Mouse (Mus musculus): ENCODE data around the gene B4galnt2. TPM values are rescaled to one million over a fixed set of nuclear protein-coding genes. Genes with fewer than 3 reads are reported as not detected.
A peak's percentile ranks its signal among the peaks of the same experiment; 100 is the strongest.
"Not testable (repeated sequence)": the region's sequence is repeated elsewhere in the genome, so short reads cannot be mapped to it uniquely, and the experiment has no call there.

The B4galnt2 gene
- polyA plus RNA-seq, 1 experiment: not detected

DNA sequence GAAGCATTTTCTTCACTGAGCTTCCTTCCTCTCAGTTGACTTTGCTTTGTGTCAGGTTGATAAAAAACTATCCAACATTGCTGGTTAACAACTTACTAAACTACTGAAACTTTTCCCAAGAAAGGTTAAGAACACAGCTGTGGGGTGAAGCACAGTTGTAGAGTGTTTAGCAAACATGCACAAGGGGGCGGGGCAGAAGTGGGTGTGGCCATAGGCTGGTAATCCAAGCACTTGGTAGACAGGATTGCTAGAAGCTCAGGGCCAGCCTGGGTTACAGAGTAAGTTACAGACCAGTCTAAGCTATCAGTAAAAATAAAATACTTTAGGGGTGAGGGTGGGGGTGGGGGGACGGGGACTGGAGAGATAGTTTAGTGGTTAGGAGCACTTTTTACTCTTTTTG lies 10.4 kb downstream of the B4galnt2 start:
- DNase-seq (ENCODE audit: extremely low spot score in 1 of 2, low spot score in 1 of 2): no peak

- no peak for DNase-seq (ENCODE audit: extremely low spot score in 1 of 2, low spot score in 1 of 2)
These were observed 18.1 kb downstream of the B4galnt2 start for GRCm38 (mm10) chr11:95896446-95897179.

GRCm38 (mm10) chr11:95890462-95891051 lies 24.1 kb downstream of the B4galnt2 start:
- DNase-seq (ENCODE audit: extremely low spot score in 1 of 2, low spot score in 1 of 2): no peak

- not testable (repeated sequence) for DNase-seq (ENCODE audit: extremely low spot score in 1 of 2, low spot score in 1 of 2)
These were observed 34.8 kb downstream of the B4galnt2 start for GRCm38 (mm10) chr11:95879861-95880260.

GRCm38 (mm10) chr11:95876296-95876695 lies 38.4 kb downstream of the B4galnt2 start:
- DNase-seq (ENCODE audit: extremely low spot score in 1 of 2, low spot score in 1 of 2): peak in 1 of 2 experiments; percentile 65

DNA sequence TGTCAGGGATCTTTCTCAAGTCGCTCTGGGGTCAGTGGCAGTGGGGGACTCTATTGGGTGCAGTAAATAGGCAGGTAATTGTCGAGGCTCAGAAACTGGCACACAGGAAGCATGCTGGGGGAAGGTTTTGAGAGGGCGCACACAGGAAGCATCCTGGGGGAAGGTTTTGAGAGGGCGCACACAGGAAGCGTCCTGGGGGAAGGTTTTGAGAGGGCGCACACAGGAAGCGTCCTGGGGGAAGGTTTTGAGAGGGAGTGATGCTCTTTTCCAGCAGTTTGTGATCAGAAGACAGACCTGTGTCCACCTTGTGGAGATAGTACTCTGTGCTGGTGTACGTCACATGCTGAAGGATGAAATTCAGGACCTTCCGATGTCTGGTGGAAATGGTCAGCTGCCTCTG lies 38.9 kb downstream of the B4galnt2 start:
- no peak for DNase-seq (ENCODE audit: extremely low spot score in 1 of 2, low spot score in 1 of 2)

DNA sequence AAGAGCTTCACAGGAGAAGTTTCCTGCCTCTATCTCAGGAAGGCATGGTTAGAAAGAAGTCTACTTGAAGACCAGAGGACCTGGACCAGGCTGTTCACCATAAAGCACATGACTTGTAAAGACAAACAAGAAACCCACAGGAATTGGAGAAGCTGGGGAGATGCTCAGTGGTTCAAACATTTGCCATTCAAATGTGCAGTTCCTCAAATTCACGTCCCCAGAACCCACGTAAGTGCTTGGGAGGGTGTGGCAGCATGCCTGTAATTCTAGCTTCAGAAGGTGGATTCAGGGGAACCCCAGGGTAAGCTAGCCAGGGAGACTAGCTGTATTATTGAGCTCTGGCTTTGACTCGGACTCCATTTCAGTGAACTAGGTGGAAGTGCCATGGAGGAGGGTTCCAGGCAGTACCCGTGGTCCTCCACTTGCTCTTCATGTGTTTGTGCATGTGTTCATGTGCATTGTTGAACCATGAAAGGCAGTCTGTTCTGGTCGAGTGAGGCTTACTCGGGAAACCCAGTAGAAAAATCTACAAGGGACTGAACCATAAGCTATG lies 44.7 kb downstream of the B4galnt2 start:
- no peak for DNase-seq (ENCODE audit: extremely low spot score in 1 of 2, low spot score in 1 of 2)

DNA sequence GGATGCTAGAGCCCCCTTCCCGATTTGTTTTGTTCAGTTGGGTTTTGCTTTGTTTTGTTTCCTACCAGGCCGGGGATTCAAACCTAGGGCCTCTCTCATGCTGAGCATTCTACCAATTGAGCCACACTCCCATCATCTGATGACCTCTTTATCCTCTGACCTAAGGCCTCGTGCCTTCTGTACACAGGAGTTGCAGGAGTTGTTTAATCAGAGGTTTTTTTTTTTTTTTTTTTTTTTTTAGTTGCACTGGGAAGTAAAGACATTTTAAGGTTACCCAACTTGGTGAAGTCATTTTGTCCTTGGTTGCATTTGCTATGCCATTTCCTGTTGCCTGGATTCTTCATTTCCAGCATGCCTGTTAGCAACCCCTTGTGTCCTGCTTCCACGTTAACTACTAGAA lies 45.2 kb downstream of the B4galnt2 start:
- DNase-seq (ENCODE audit: extremely low spot score in 1 of 2, low spot score in 1 of 2): no peak

GRCm38 (mm10) chr11:95861397-95861796 lies 53.3 kb downstream of the B4galnt2 start:
- DNase-seq (ENCODE audit: extremely low spot score in 1 of 2, low spot score in 1 of 2): no peak

DNA sequence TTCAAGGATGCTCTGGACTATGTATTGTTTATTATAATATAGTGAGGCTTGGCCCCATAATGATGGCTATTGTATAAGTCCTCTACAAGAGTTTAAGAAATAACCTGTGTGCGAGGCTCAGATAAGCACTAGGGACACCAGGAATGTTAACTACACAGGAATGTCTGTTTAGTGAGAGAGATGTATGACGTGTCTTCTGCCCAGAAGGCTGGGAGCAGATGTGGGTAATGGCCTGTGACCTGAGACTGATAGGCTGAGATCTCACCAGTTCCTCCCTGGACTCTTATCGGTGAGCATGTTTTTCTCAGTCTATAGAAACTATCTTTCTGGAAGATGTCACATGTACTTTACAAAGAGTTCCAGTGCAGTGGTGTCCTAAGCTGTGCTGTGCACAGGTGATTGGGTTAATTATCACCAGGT lies 54.6 kb downstream of the B4galnt2 start:
- no peak for DNase-seq (ENCODE audit: extremely low spot score in 1 of 2, low spot score in 1 of 2)

DNA sequence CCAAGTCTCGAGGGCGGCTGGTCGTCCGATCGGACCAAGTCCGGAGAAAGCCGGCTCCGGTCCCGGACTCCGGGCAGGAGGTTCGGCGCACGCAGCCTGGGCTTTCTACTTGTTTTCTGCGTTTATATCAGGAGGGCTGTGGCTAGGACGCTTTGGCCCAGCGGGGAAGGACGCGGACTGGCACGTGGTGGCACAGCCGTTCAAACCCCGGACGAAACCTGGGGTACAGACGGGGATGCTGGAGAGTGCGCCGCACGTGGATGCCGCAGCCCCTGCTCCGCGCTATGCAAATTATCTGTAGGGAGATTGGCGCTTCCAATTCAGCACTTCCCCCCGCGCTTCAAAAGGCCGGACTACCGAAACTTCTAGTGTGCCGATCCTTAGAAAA lies 55.2 kb downstream of the B4galnt2 start:
- peak in 1 of 2 experiments; percentile 74 for DNase-seq (ENCODE audit: extremely low spot score in 1 of 2, low spot score in 1 of 2)

GRCm38 (mm10) chr11:95858528-95859467 lies 55.9 kb downstream of the B4galnt2 start:
- DNase-seq (ENCODE audit: extremely low spot score in 1 of 2, low spot score in 1 of 2): peak; percentile 96 to 99

GRCm38 (mm10) chr11:95857716-95858527 lies 56.8 kb downstream of the B4galnt2 start:
- peak; percentile 28 to 69 for DNase-seq (ENCODE audit: extremely low spot score in 1 of 2, low spot score in 1 of 2)

DNA sequence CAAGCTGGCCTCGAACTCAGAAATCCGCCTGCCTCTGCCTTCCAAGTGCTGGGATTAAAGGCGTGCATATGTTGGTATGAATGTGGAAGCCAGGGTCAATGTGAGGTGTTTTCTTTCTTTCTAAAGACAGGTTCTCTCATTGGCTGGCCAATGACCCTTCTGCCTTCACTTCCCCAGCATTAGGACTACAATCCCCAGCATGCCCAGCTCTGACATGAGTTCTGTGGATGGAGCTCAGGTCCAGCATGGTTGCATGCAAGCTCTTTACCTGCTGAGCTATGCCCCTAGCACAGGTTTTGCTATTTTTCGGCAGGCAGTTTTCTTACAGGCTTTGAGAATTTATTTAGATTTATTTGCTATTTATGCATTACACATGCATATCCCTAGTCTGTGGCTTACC lies 57.4 kb downstream of the B4galnt2 start:
- DNase-seq (ENCODE audit: extremely low spot score in 1 of 2, low spot score in 1 of 2): no peak

DNA sequence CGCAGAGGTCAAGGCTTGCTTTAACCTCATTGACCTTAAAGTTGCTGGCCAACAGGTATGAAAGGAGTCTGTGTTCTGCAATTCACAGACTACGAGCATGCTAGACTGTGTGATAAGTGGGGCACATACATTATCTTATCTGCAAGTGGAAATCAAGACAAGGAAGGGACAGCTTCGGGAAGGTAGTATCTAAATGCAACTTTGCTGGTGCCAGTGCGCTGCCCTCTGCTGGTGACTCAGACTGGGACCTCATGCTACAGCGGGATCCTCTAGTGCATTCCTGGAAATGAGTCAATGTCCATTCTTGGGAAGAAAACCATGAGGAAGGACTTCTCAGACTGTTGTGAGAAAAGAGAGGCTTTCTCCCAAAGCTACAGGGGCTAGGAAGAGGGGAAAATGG lies 61.0 kb downstream of the B4galnt2 start:
- DNase-seq (ENCODE audit: extremely low spot score in 1 of 2, low spot score in 1 of 2): peak in 1 of 2 experiments; percentile 58

DNA sequence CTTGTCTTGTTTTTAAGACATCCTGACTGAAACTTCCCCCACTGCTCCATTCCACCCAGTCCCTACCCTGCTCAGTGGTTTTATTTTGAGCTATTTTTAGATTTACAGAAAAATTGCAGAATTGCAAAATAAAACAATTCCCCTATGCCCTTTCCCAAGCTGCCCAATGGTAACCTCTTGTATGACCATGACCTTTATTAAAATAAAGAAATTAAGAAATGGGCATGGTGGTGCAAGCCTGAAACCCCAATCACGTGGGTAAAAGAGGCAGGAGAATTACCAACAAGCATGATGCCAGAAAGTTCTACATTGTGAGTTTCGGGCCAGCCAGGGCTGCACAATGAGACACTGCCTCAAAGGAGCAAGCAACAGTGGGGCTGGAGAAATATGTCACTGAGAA lies 63.8 kb downstream of the B4galnt2 start:
- no peak for DNase-seq (ENCODE audit: extremely low spot score in 1 of 2, low spot score in 1 of 2)

GRCm38 (mm10) chr11:95844935-95845334 lies 69.8 kb downstream of the B4galnt2 start:
- no peak for DNase-seq (ENCODE audit: extremely low spot score in 1 of 2, low spot score in 1 of 2)

GRCm38 (mm10) chr11:95843421-95843950 lies 71.2 kb downstream of the B4galnt2 start:
- no peak for DNase-seq (ENCODE audit: extremely low spot score in 1 of 2, low spot score in 1 of 2)

DNA sequence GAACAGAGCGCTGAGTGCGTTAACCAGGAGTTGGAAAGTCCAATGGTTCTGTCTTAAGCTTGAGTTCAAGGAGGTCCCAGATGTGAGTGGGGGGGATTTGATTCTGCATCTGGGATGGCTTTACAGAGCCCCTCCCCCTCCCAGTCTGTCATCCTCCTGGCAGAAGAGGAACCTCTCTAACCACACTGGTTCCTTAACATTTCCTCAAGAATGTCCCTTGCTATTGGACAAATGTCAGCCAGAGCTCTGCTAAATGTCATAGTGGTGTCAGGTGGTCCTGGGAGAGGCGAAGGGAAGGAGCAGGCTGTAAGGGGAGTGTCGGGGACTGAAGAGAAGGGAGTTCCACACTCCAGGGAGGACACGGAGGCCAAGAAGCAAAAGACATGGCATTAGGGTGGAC lies 71.7 kb downstream of the B4galnt2 start:
- no peak for DNase-seq (ENCODE audit: extremely low spot score in 1 of 2, low spot score in 1 of 2)

All from frontal cortex, adult 2 months (tissue).